Mouse (Mus musculus) spleen, adult 2 months (tissue): Measurements from ENCODE around the gene Gm28043.

Source experiments
- CTCF ChIP-seq: fragments of 200-500 bp; IDR thresholded peaks from 2 replicates; pipeline ENCODE4 v1.5.1; 2011; ENCODE audit warnings: mild to moderate bottlenecking, inconsistent platforms; ENCODE audit not compliant: insufficient read depth, insufficient read length, insufficient replicate concordance; ENCODE audit errors: extremely low read depth
- POLR2A ChIP-seq: fragments of 200-500 bp; IDR thresholded peaks from 2 replicates; pipeline ENCODE4 v1.6.1; 2011; ENCODE audit warnings: low read depth, low read length, inconsistent platforms

GRCm38 (mm10) chr17:29682261-29682660 is 67.6 kb downstream of the Gm28043 start:
- TF ChIP-seq CTCF: no peak
- TF ChIP-seq POLR2A: no peak
